In the genomic region with DNA sequence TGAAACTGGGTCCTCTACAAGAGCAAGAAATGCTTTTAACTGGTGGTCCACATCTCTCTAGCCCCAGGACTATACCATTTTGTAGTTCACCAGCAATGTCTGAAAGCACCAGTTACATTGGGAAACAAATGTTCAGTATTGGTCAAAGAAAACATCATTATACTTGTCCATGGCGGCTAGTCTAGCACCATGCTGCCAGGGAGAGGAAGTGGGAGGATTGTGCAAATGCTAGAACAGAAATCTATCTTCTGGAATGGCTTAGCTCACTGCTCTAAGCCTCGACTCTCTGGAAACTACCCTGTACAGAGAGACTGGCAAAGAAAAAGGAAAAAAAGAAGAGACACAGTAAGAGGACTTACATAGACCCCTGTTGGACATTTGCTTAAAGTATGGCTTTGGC, we compare ENCODE assay signal across 22 mouse cellular contexts.
A peak's percentile ranks its signal among the peaks of the same experiment; 100 is the strongest.
DNase-seq lines count a peak whose midpoint lies in the region; ATAC-seq lines count a peak whose summit lies in the region.
"Had no signal": no experiment of that assay in that cellular context is flagged by ENCODE, and none has a peak within 500 bp of the region (broad histone marks: within the 10 kb centered on the region; RNA-seq: fewer than 3 reads in every experiment).

No protein-coding gene starts in this region.

- H3K4me1 ChIP-seq in heart, embryonic 10.5 days, result no peaks in the 10 kb centered on the region

- H3K36me3 ChIP-seq in heart, embryonic 10.5 days, result no peaks in the 10 kb centered on the region
- H3K36me3 ChIP-seq: G1E had no signal

- H3K27me3 ChIP-seq in heart, embryonic 10.5 days (ENCODE audit: insufficient read depth, poor library complexity, severe bottlenecking), result no peaks in the 10 kb centered on the region
- H3K27me3 ChIP-seq: CH12.LX, Patski had no signal

- peak; percentile 9 for DNase-seq in heart, adult 11 months
- no peak for DNase-seq in heart, embryonic 10.5 days (ENCODE audit: low spot score)
- DNase-seq in thymus, postnatal 25 days, result no peak
- no peak for DNase-seq in frontal cortex, postnatal 14 days (ENCODE audit: low spot score in 2 of 2)
- DNase-seq: adrenal gland, adult 2 months; adrenal gland, adult 8-10 months; adrenal gland, postnatal 10 days; adrenal gland, postnatal 14 days; adrenal gland, postnatal 25 days; adrenal gland, postnatal 36 days; B cell, adult 2 months; cerebellum, adult 11 months; cerebellum, adult 11-12 months had no signal

- 66% methylated on average over 2 of the region's 2 CpGs for WGBS in heart, embryonic 10.5 days

- no peak overlapping the region for H3K4me3 ChIP-seq in heart, embryonic 10.5 days

- H3K9me3 ChIP-seq in heart, embryonic 10.5 days, result no peaks in the 10 kb centered on the region
- H3K9me3 ChIP-seq: G1E had no signal

- H3K27ac ChIP-seq in heart, embryonic 10.5 days, result no peak overlapping the region

- peak; percentile 66 for ATAC-seq in granulocyte monocyte progenitor cell, adult 5-6 weeks (replicated peaks; ENCODE audit: poor library complexity, severe bottlenecking)
- peak; percentile 67 for ATAC-seq in megakaryocyte, adult 5-6 weeks (ENCODE audit: poor library complexity, severe bottlenecking)
- ATAC-seq in megakaryocyte progenitor cell, adult 5-6 weeks (replicated peaks; ENCODE audit: poor library complexity), result peak; percentile 31
- ATAC-seq in megakaryocyte-erythroid progenitor cell, adult 5-6 weeks (replicated peaks; ENCODE audit: low FRiP score, low TSS enrichment, poor library complexity, severe bottlenecking), result no peak
- ATAC-seq: activated CD4-positive, CD25-positive, alpha-beta regulatory T cell, adult 4 months; CD4-positive, CD25-positive, alpha-beta regulatory T cell, adult 4 months; Patski had no signal
